Mouse (Mus musculus) liver, embryonic 13.5 days (tissue): ENCODE data around the gene Ptafr. TPM values are rescaled to one million over a fixed set of nuclear protein-coding genes. Genes with fewer than 3 reads are reported as not detected.
"Not testable (repeated sequence)": the region's sequence is repeated elsewhere in the genome, so short reads cannot be mapped to it uniquely, and the experiment has no call there.

Source experiments
- ATAC-seq: fragments of 200-750 bp; cut with Nextera tagmentation; 2 replicates; pipeline ENCODE4 v1.8.0; 2017; ENCODE audit warnings: low read depth, mild to moderate bottlenecking, moderate number of reproducible peaks, moderate library complexity
- DNase-seq: peaks from one replicate; pipeline ENCODE4 v3.0.0; 2022
- H3K27ac ChIP-seq: fragments of 300-500 bp; sonication (generic); 2 replicates; pipeline ENCODE4 v1.5.1; 2015; ENCODE audit warnings: moderate library complexity, mild to moderate bottlenecking, inconsistent platforms
- H3K27me3 ChIP-seq: fragments of 300-500 bp; sonication (generic); 2 replicates; pipeline ENCODE4 v1.6.1; 2015; ENCODE audit warnings: mild to moderate bottlenecking, inconsistent platforms
- H3K36me3 ChIP-seq: fragments of 300-500 bp; sonication (generic); 2 replicates; pipeline ENCODE4 v1.6.1; 2015; ENCODE audit warnings: mild to moderate bottlenecking, inconsistent platforms
- H3K4me1 ChIP-seq: fragments of 300-500 bp; sonication (generic); replicated peaks from 2 replicates; pipeline ENCODE4 v1.6.1; 2015; ENCODE audit warnings: inconsistent platforms
- H3K4me2 ChIP-seq: fragments of 300-500 bp; sonication (generic); 2 replicates; pipeline ENCODE4 v1.6.1; 2015; ENCODE audit warnings: inconsistent platforms, mild to moderate bottlenecking, moderate library complexity
- H3K4me3 ChIP-seq: fragments of 300-500 bp; sonication (generic); replicated peaks from 2 replicates; pipeline ENCODE4 v1.5.1; 2015; ENCODE audit warnings: mild to moderate bottlenecking, inconsistent platforms
- H3K9ac ChIP-seq: fragments of 300-500 bp; sonication (generic); 2 replicates; pipeline ENCODE4 v1.6.1; 2015; ENCODE audit warnings: mild to moderate bottlenecking, inconsistent platforms
- H3K9me3 ChIP-seq: fragments of 300-500 bp; sonication (generic); replicated peaks from 2 replicates; pipeline ENCODE4 v1.6.1; 2016; ENCODE audit warnings: inconsistent platforms
- WGBS: fragments of 180-500 bp; shearing (Covaris S2); methylation state at CpG from one replicate; pipeline ENCODE4 v1.1.7; 2015; ENCODE audit not compliant: insufficient replicate concordance; 5-methylcytosine and 5-hydroxymethylcytosine counted together
- polyA plus RNA-seq: library from polyadenylated mRNA; unstranded; fragments of >200 nt; fragmentation: Nextera tagmentation; extraction: Ambion mirVana; gene quantifications from 2 replicates; pipeline ENCODE4 v1.2.1, GENCODE M21; 2015

Gene Ptafr
- polyA plus RNA-seq, 1 experiment from 2014 or later: 0.67 TPM

- H3K9me3 ChIP-seq: no peaks in the 10 kb centered on the region
- DNase-seq (no peak), ATAC-seq (no peak)
- H3K9ac ChIP-seq: no peak overlapping the region
- 62% methylated on average over 10 of the region's 10 CpGs for WGBS
- H3K4me1 ChIP-seq: peaks cover 12% of the 10 kb centered on the region; the same call in 1 of the 2 replicates
- no peak overlapping the region for H3K4me2 ChIP-seq
- H3K36me3 ChIP-seq: no peaks in the 10 kb centered on the region
- H3K27me3 ChIP-seq: no peaks in the 10 kb centered on the region
- H3K27ac ChIP-seq: no peak overlapping the region
- no peak overlapping the region for H3K4me3 ChIP-seq
Observed at GRCm38 (mm10) chr4:132590642-132591041, 26.8 kb downstream of the Ptafr start.

GRCm38 (mm10) chr4:132592958-132593357 lies 29.1 kb downstream of the Ptafr start:
- ATAC-seq: no peak
- Histone ChIP-seq H3K4me2 (no peak overlapping the region), H3K4me3 (no peak overlapping the region), H3K9ac (no peak overlapping the region), H3K9me3 (no peaks in the 10 kb centered on the region), H3K4me1 (peaks cover 17% of the 10 kb centered on the region), H3K27ac (no peak overlapping the region), H3K27me3 (no peaks in the 10 kb centered on the region), H3K36me3 (no peaks in the 10 kb centered on the region)
- 31% methylated on average over 9 of the region's 9 CpGs for WGBS
- peak; percentile 13 for DNase-seq

- ATAC-seq (no peak), DNase-seq (no peak)
- no peak overlapping the region for H3K9ac ChIP-seq
- H3K4me1 ChIP-seq: peaks cover 17% of the 10 kb centered on the region
- H3K4me3 ChIP-seq: no peak overlapping the region
- H3K36me3 ChIP-seq: no peaks in the 10 kb centered on the region
- H3K27ac ChIP-seq: no peak overlapping the region
- 42% methylated on average over 4 of the region's 4 CpGs for WGBS
- H3K9me3 ChIP-seq: no peaks in the 10 kb centered on the region
- H3K4me2 ChIP-seq: no peak overlapping the region
- no peaks in the 10 kb centered on the region for H3K27me3 ChIP-seq
Observed at GRCm38 (mm10) chr4:132594191-132594590, 30.3 kb downstream of the Ptafr start.

- Histone ChIP-seq H3K36me3 (no peaks in the 10 kb centered on the region), H3K27ac (no peak overlapping the region), H3K4me1 (peaks cover 13% of the 10 kb centered on the region), H3K4me2 (no peak overlapping the region), H3K9ac (no peak overlapping the region), H3K4me3 (no peak overlapping the region), H3K9me3 (no peaks in the 10 kb centered on the region), H3K27me3 (no peaks in the 10 kb centered on the region)
- ATAC-seq (no peak), DNase-seq (no peak)
- 57% methylated on average over 2 of the region's 2 CpGs for WGBS
Observed at GRCm38 (mm10) chr4:132598861-132599260, 35.0 kb downstream of the Ptafr start.

GRCm38 (mm10) chr4:132599764-132600163 lies 35.9 kb downstream of the Ptafr start:
- no peak overlapping the region for H3K4me2 ChIP-seq
- no peak overlapping the region for H3K4me3 ChIP-seq
- H3K9me3 ChIP-seq: no peaks in the 10 kb centered on the region
- no peaks in the 10 kb centered on the region for H3K27me3 ChIP-seq
- no peaks in the 10 kb centered on the region for H3K36me3 ChIP-seq
- no peak overlapping the region for H3K27ac ChIP-seq
- peaks cover 9% of the 10 kb centered on the region for H3K4me1 ChIP-seq
- ATAC-seq (no peak), DNase-seq (no peak)
- WGBS: 55% methylated on average over 3 of the region's 3 CpGs
- H3K9ac ChIP-seq: no peak overlapping the region

GRCm38 (mm10) chr4:132600465-132600864 lies 36.6 kb downstream of the Ptafr start:
- Histone ChIP-seq H3K4me2 (no peak overlapping the region), H3K27ac (no peak overlapping the region), H3K9me3 (no peaks in the 10 kb centered on the region), H3K27me3 (no peaks in the 10 kb centered on the region), H3K4me3 (no peak overlapping the region), H3K4me1 (peaks cover 6% of the 10 kb centered on the region), H3K36me3 (no peaks in the 10 kb centered on the region), H3K9ac (no peak overlapping the region)
- no peak for DNase-seq
- no peak for ATAC-seq
- 57% methylated on average over 6 of the region's 6 CpGs for WGBS

- H3K36me3 ChIP-seq, H3K9ac ChIP-seq, H3K4me3 ChIP-seq, ATAC-seq, H3K4me2 ChIP-seq, H3K4me1 ChIP-seq, H3K27me3 ChIP-seq, H3K27ac ChIP-seq, H3K9me3 ChIP-seq, DNase-seq: not testable (repeated sequence)
- 67% methylated on average over 5 of the region's 5 CpGs for WGBS
Observed at GRCm38 (mm10) chr4:132601242-132601641, 37.4 kb downstream of the Ptafr start.

GRCm38 (mm10) chr4:132603468-132603867 lies 39.6 kb downstream of the Ptafr start:
- no peaks in the 10 kb centered on the region for H3K9me3 ChIP-seq
- ATAC-seq: no peak
- DNase-seq: no peak
- no peaks in the 10 kb centered on the region for H3K27me3 ChIP-seq
- H3K4me3 ChIP-seq: no peak overlapping the region
- H3K9ac ChIP-seq: no peak overlapping the region
- no peaks in the 10 kb centered on the region for H3K36me3 ChIP-seq
- H3K4me2 ChIP-seq: no peak overlapping the region
- H3K4me1 ChIP-seq: no peaks in the 10 kb centered on the region
- no peak overlapping the region for H3K27ac ChIP-seq
- WGBS: 61% methylated on average over 4 of the region's 4 CpGs

- no peak for DNase-seq
- H3K27ac ChIP-seq: no peak overlapping the region
- H3K36me3 ChIP-seq: no peaks in the 10 kb centered on the region
Observed at GRCm38 (mm10) chr4:132605816-132606215, 41.9 kb downstream of the Ptafr start.

GRCm38 (mm10) chr4:132608147-132608546 lies 44.3 kb downstream of the Ptafr start:
- DNase-seq (no peak), ATAC-seq (no peak)
- Histone ChIP-seq H3K4me1 (no peaks in the 10 kb centered on the region; the same call in 1 of the 2 replicates), H3K27me3 (no peaks in the 10 kb centered on the region), H3K9ac (no peak overlapping the region), H3K4me2 (no peak overlapping the region), H3K36me3 (no peaks in the 10 kb centered on the region), H3K27ac (no peak overlapping the region), H3K4me3 (no peak overlapping the region), H3K9me3 (no peaks in the 10 kb centered on the region)
- 57% methylated on average over 4 of the region's 4 CpGs for WGBS

More at GRCm38 (mm10) chr4:132605816-132606215, 41.9 kb downstream of the Ptafr start:
- Histone ChIP-seq H3K9ac (no peak overlapping the region), H3K27me3 (no peaks in the 10 kb centered on the region), H3K4me3 (no peak overlapping the region), H3K9me3 (no peaks in the 10 kb centered on the region), H3K4me1 (no peaks in the 10 kb centered on the region; the same call in 1 of the 2 replicates), H3K4me2 (no peak overlapping the region)
- WGBS: 34% methylated on average over 5 of the region's 5 CpGs
- no peak for ATAC-seq

- Histone ChIP-seq H3K4me3 (no peak overlapping the region), H3K4me2 (no peak overlapping the region), H3K27me3 (no peaks in the 10 kb centered on the region), H3K9me3 (peaks cover 9% of the 10 kb centered on the region; the same call in 1 of the 2 replicates), H3K36me3 (no peaks in the 10 kb centered on the region), H3K4me1 (no peaks in the 10 kb centered on the region; the same call in 1 of the 2 replicates), H3K27ac (no peak overlapping the region), H3K9ac (no peak overlapping the region)
- DNase-seq (no peak), ATAC-seq (no peak)
- whole genome bisulfite sequencing: 51% methylated on average over 3 of the region's 3 CpGs
Observed at GRCm38 (mm10) chr4:132610301-132610984, 46.6 kb downstream of the Ptafr start.

GRCm38 (mm10) chr4:132611320-132611719 lies 47.5 kb downstream of the Ptafr start:
- Histone ChIP-seq H3K4me2 (no peak overlapping the region), H3K4me3 (no peak overlapping the region), H3K9me3 (peaks cover 9% of the 10 kb centered on the region; the same call in 1 of the 2 replicates), H3K9ac (no peak overlapping the region), H3K36me3 (no peaks in the 10 kb centered on the region), H3K27ac (no peak overlapping the region), H3K4me1 (no peaks in the 10 kb centered on the region; the same call in 1 of the 2 replicates), H3K27me3 (no peaks in the 10 kb centered on the region)
- WGBS: 64% methylated on average over 8 of the region's 8 CpGs
- DNase-seq: no peak
- ATAC-seq: no peak
